Mouse (Mus musculus) embryonic fibroblast, embryonic 13.5 days (primary cell): Measurements from ENCODE around the gene Chmp5.

ENCODE experiments used
- CTCF ChIP-seq: IDR thresholded peaks from 2 replicates; pipeline ENCODE4 v1.5.1; 2011; ENCODE audit warnings: mild to moderate bottlenecking, control low read depth, low read length, moderate library complexity, borderline replicate concordance; ENCODE audit not compliant: insufficient read depth
- POLR2A ChIP-seq: IDR thresholded peaks from 2 replicates; pipeline ENCODE4 v1.6.1; 2011; ENCODE audit warnings: low read depth, mild to moderate bottlenecking, control low read depth, low read length, moderate library complexity

GRCm38 (mm10) chr4:40899264-40899663, 48.9 kb upstream of the Chmp5 start:
- TF ChIP-seq CTCF: no peak
- TF ChIP-seq POLR2A: no peak
